Mouse (Mus musculus): ENCODE results near the gene Fut8. TPM values are rescaled to one million over a fixed set of nuclear protein-coding genes. Genes with fewer than 3 reads are reported as not detected.

Fut8 gene
- polyA plus RNA-seq, 1 experiment from 2014 or later = 15.2 TPM

- Histone ChIP-seq H3K4me2 (ENCODE audit: low read length) (no peak overlapping the region), H3K4me3 (ENCODE audit: control insufficient read depth in 1 of 2, insufficient read depth in 1 of 2, low read depth in 1 of 2, low read length in 2 of 2) (no peak overlapping the region), H3K4me1 (ENCODE audit: control insufficient read depth in 2 of 2, insufficient read depth in 2 of 2, low read length in 2 of 2) (peaks cover 10 to 14% of the 10 kb centered on the region in 2 experiments), H3K9me3 (ENCODE audit: control insufficient read depth, low read length) (no peaks in the 10 kb centered on the region), H3K9ac (ENCODE audit: low read length) (no peak overlapping the region), H3K36me3 (ENCODE audit: control insufficient read depth, insufficient read depth, low read length) (no peaks in the 10 kb centered on the region), H3K27ac (replicated peaks in 1 of 2; ENCODE audit: control insufficient read depth in 1 of 2, insufficient read depth in 1 of 2, low read depth in 2 of 2, low read length in 2 of 2) (no peak overlapping the region), H3K27me3 (ENCODE audit: control insufficient read depth, insufficient read depth, low read length) (peaks cover 11% of the 10 kb centered on the region; the same call in 1 of the 2 replicates)
- 28% methylated on average over 7 of the region's 7 CpGs for WGBS
- no peak for ATAC-seq (ENCODE audit: insufficient number of reproducible peaks, insufficient read depth, low FRiP score, low read depth)
These were observed 263.7 kb downstream of the Fut8 start for GRCm38 (mm10) chr12:77501466-77502240.

GRCm38 (mm10) chr12:77502243-77502642, 264.3 kb downstream of the Fut8 start:
- H3K9me3 ChIP-seq (ENCODE audit: control insufficient read depth, low read length) = no peaks in the 10 kb centered on the region
- H3K27ac ChIP-seq (replicated peaks in 1 of 2; ENCODE audit: control insufficient read depth in 1 of 2, insufficient read depth in 1 of 2, low read depth in 2 of 2, low read length in 2 of 2) = no peak overlapping the region
- H3K36me3 ChIP-seq (ENCODE audit: control insufficient read depth, insufficient read depth, low read length) = no peaks in the 10 kb centered on the region
- peaks cover 10% of the 10 kb centered on the region; the same call in 1 of the 2 replicates for H3K27me3 ChIP-seq (ENCODE audit: control insufficient read depth, insufficient read depth, low read length)
- ATAC-seq (ENCODE audit: insufficient number of reproducible peaks, insufficient read depth, low FRiP score, low read depth) = no peak
- H3K4me2 ChIP-seq (ENCODE audit: low read length) = no peak overlapping the region
- peaks cover 10 to 14% of the 10 kb centered on the region in 2 experiments for H3K4me1 ChIP-seq (ENCODE audit: control insufficient read depth in 2 of 2, insufficient read depth in 2 of 2, low read length in 2 of 2)
- no peak overlapping the region for H3K9ac ChIP-seq (ENCODE audit: low read length)
- 67% methylated on average over 3 of the region's 3 CpGs for WGBS
- H3K4me3 ChIP-seq (ENCODE audit: control insufficient read depth in 1 of 2, insufficient read depth in 1 of 2, low read depth in 1 of 2, low read length in 2 of 2) = no peak overlapping the region

- Histone ChIP-seq H3K36me3 (ENCODE audit: control insufficient read depth, insufficient read depth, low read length) (no peaks in the 10 kb centered on the region), H3K9me3 (ENCODE audit: control insufficient read depth, low read length) (no peaks in the 10 kb centered on the region), H3K4me1 (ENCODE audit: control insufficient read depth in 2 of 2, insufficient read depth in 2 of 2, low read length in 2 of 2) (peaks cover 10 to 14% of the 10 kb centered on the region in 2 experiments), H3K9ac (ENCODE audit: low read length) (no peak overlapping the region), H3K27ac (replicated peaks in 1 of 2; ENCODE audit: control insufficient read depth in 1 of 2, insufficient read depth in 1 of 2, low read depth in 2 of 2, low read length in 2 of 2) (no peak overlapping the region), H3K4me3 (ENCODE audit: control insufficient read depth in 1 of 2, insufficient read depth in 1 of 2, low read depth in 1 of 2, low read length in 2 of 2) (no peak overlapping the region), H3K4me2 (ENCODE audit: low read length) (no peak overlapping the region), H3K27me3 (ENCODE audit: control insufficient read depth, insufficient read depth, low read length) (peaks cover 3% of the 10 kb centered on the region; the same call in 1 of the 2 replicates)
- no peak for ATAC-seq (ENCODE audit: insufficient number of reproducible peaks, insufficient read depth, low FRiP score, low read depth)
- WGBS = 89% methylated on average over 2 of the region's 2 CpGs
These were observed 267.5 kb downstream of the Fut8 start for GRCm38 (mm10) chr12:77505431-77505830.

GRCm38 (mm10) chr12:77507770-77508169, 269.8 kb downstream of the Fut8 start:
- ATAC-seq (ENCODE audit: insufficient number of reproducible peaks, insufficient read depth, low FRiP score, low read depth) = no peak
- Histone ChIP-seq H3K4me1 (ENCODE audit: control insufficient read depth in 2 of 2, insufficient read depth in 2 of 2, low read length in 2 of 2) (no peaks in the 10 kb centered on the region), H3K9me3 (ENCODE audit: control insufficient read depth, low read length) (no peaks in the 10 kb centered on the region), H3K9ac (ENCODE audit: low read length) (no peak overlapping the region), H3K27me3 (ENCODE audit: control insufficient read depth, insufficient read depth, low read length) (peaks cover 3% of the 10 kb centered on the region; the same call in 1 of the 2 replicates), H3K4me3 (ENCODE audit: control insufficient read depth in 1 of 2, insufficient read depth in 1 of 2, low read depth in 1 of 2, low read length in 2 of 2) (no peak overlapping the region), H3K36me3 (ENCODE audit: control insufficient read depth, insufficient read depth, low read length) (no peaks in the 10 kb centered on the region), H3K4me2 (ENCODE audit: low read length) (no peak overlapping the region), H3K27ac (replicated peaks in 1 of 2; ENCODE audit: control insufficient read depth in 1 of 2, insufficient read depth in 1 of 2, low read depth in 2 of 2, low read length in 2 of 2) (no peak overlapping the region)
- 78% methylated on average over 24 of the region's 24 CpGs for WGBS

GRCm38 (mm10) chr12:77510758-77511157, 272.8 kb downstream of the Fut8 start:
- WGBS = 81% methylated on average over 7 of the region's 7 CpGs

GRCm38 (mm10) chr12:77511206-77511605, 273.3 kb downstream of the Fut8 start:
- Histone ChIP-seq H3K4me2 (ENCODE audit: low read length) (no peak overlapping the region), H3K9ac (ENCODE audit: low read length) (no peak overlapping the region), H3K36me3 (ENCODE audit: control insufficient read depth, insufficient read depth, low read length) (no peaks in the 10 kb centered on the region), H3K4me3 (ENCODE audit: control insufficient read depth in 1 of 2, insufficient read depth in 1 of 2, low read depth in 1 of 2, low read length in 2 of 2) (no peak overlapping the region), H3K4me1 (ENCODE audit: control insufficient read depth in 2 of 2, insufficient read depth in 2 of 2, low read length in 2 of 2) (no peaks in the 10 kb centered on the region), H3K9me3 (ENCODE audit: control insufficient read depth, low read length) (no peaks in the 10 kb centered on the region), H3K27ac (replicated peaks in 1 of 2; ENCODE audit: control insufficient read depth in 1 of 2, insufficient read depth in 1 of 2, low read depth in 2 of 2, low read length in 2 of 2) (no peak overlapping the region), H3K27me3 (ENCODE audit: control insufficient read depth, insufficient read depth, low read length) (no peaks in the 10 kb centered on the region)
- 79% methylated on average over 9 of the region's 9 CpGs for WGBS
- ATAC-seq (ENCODE audit: insufficient number of reproducible peaks, insufficient read depth, low FRiP score, low read depth) = no peak

More at GRCm38 (mm10) chr12:77510758-77511157, 272.8 kb downstream of the Fut8 start:
- Histone ChIP-seq H3K27me3 (ENCODE audit: control insufficient read depth, insufficient read depth, low read length) (no peaks in the 10 kb centered on the region), H3K9me3 (ENCODE audit: control insufficient read depth, low read length) (no peaks in the 10 kb centered on the region), H3K4me3 (ENCODE audit: control insufficient read depth in 1 of 2, insufficient read depth in 1 of 2, low read depth in 1 of 2, low read length in 2 of 2) (no peak overlapping the region), H3K27ac (replicated peaks in 1 of 2; ENCODE audit: control insufficient read depth in 1 of 2, insufficient read depth in 1 of 2, low read depth in 2 of 2, low read length in 2 of 2) (no peak overlapping the region), H3K9ac (ENCODE audit: low read length) (no peak overlapping the region), H3K36me3 (ENCODE audit: control insufficient read depth, insufficient read depth, low read length) (no peaks in the 10 kb centered on the region), H3K4me2 (ENCODE audit: low read length) (no peak overlapping the region), H3K4me1 (ENCODE audit: control insufficient read depth in 2 of 2, insufficient read depth in 2 of 2, low read length in 2 of 2) (no peaks in the 10 kb centered on the region)
- ATAC-seq (ENCODE audit: insufficient number of reproducible peaks, insufficient read depth, low FRiP score, low read depth) = no peak

- H3K9ac ChIP-seq (ENCODE audit: low read length) = no peak overlapping the region
- no peaks in the 10 kb centered on the region for H3K9me3 ChIP-seq (ENCODE audit: control insufficient read depth, low read length)
- no peak overlapping the region for H3K4me3 ChIP-seq (ENCODE audit: control insufficient read depth in 1 of 2, insufficient read depth in 1 of 2, low read depth in 1 of 2, low read length in 2 of 2)
- H3K4me1 ChIP-seq (ENCODE audit: control insufficient read depth in 2 of 2, insufficient read depth in 2 of 2, low read length in 2 of 2) = no peaks in the 10 kb centered on the region
- ATAC-seq (ENCODE audit: insufficient number of reproducible peaks, insufficient read depth, low FRiP score, low read depth) = no peak
- no peak overlapping the region for H3K27ac ChIP-seq (replicated peaks in 1 of 2; ENCODE audit: control insufficient read depth in 1 of 2, insufficient read depth in 1 of 2, low read depth in 2 of 2, low read length in 2 of 2)
- 79% methylated on average over 3 of the region's 3 CpGs for WGBS
- no peak overlapping the region for H3K4me2 ChIP-seq (ENCODE audit: low read length)
- H3K27me3 ChIP-seq (ENCODE audit: control insufficient read depth, insufficient read depth, low read length) = no peaks in the 10 kb centered on the region
- H3K36me3 ChIP-seq (ENCODE audit: control insufficient read depth, insufficient read depth, low read length) = no peaks in the 10 kb centered on the region
These were observed 273.7 kb downstream of the Fut8 start for GRCm38 (mm10) chr12:77511631-77512030.

GRCm38 (mm10) chr12:77516805-77517204, 278.9 kb downstream of the Fut8 start:
- 81% methylated on average over 6 of the region's 6 CpGs for WGBS

More at GRCm38 (mm10) chr12:77516805-77517204, 278.9 kb downstream of the Fut8 start:
- Histone ChIP-seq H3K4me3 (ENCODE audit: control insufficient read depth in 1 of 2, insufficient read depth in 1 of 2, low read depth in 1 of 2, low read length in 2 of 2) (no peak overlapping the region), H3K4me1 (ENCODE audit: control insufficient read depth in 2 of 2, insufficient read depth in 2 of 2, low read length in 2 of 2) (no peaks in the 10 kb centered on the region), H3K4me2 (ENCODE audit: low read length) (no peak overlapping the region), H3K27ac (replicated peaks in 1 of 2; ENCODE audit: control insufficient read depth in 1 of 2, insufficient read depth in 1 of 2, low read depth in 2 of 2, low read length in 2 of 2) (no peak overlapping the region), H3K36me3 (ENCODE audit: control insufficient read depth, insufficient read depth, low read length) (no peaks in the 10 kb centered on the region), H3K27me3 (ENCODE audit: control insufficient read depth, insufficient read depth, low read length) (no peaks in the 10 kb centered on the region), H3K9ac (ENCODE audit: low read length) (no peak overlapping the region), H3K9me3 (ENCODE audit: control insufficient read depth, low read length) (no peaks in the 10 kb centered on the region)
- ATAC-seq (ENCODE audit: insufficient number of reproducible peaks, insufficient read depth, low FRiP score, low read depth) = no peak

Data from heart, embryonic 14.5 days (tissue).